Mouse (Mus musculus) limb, embryonic 14.5 days (tissue): Measurements from ENCODE around the gene Btbd11. TPM values are rescaled to one million over a fixed set of nuclear protein-coding genes. Genes with fewer than 3 reads are reported as not detected.

Experiments
- ATAC-seq: fragments of 200-750 bp; cut with Nextera tagmentation; 2 replicates; pipeline ENCODE4 v1.8.0; 2017; ENCODE audit warnings: low read depth, moderate number of reproducible peaks, moderate TSS enrichment; ENCODE audit not compliant: low FRiP score
- DNase-seq: peaks from one replicate; pipeline ENCODE4 v3.0.0-alpha.2; 2015; ENCODE audit warnings: low spot score
- H3K27ac ChIP-seq: fragments of 300-500 bp; sonication (generic); replicated peaks from 2 replicates; pipeline ENCODE4 v1.5.1; 2014; ENCODE audit warnings: low read depth, mild to moderate bottlenecking, low read length, moderate library complexity, mixed read lengths
- H3K27me3 ChIP-seq: fragments of 300-500 bp; sonication (generic); 2 replicates; pipeline ENCODE4 v1.6.1; 2014; ENCODE audit warnings: low read length, mixed read lengths; ENCODE audit not compliant: control insufficient read depth, insufficient read depth
- H3K36me3 ChIP-seq: fragments of 300-500 bp; sonication (generic); 2 replicates; pipeline ENCODE4 v1.6.1; 2014; ENCODE audit warnings: mild to moderate bottlenecking, low read length, moderate library complexity, mixed read lengths; ENCODE audit not compliant: control insufficient read depth, insufficient read depth
- H3K4me1 ChIP-seq: fragments of 300-500 bp; sonication (generic); 2 replicates; pipeline ENCODE4 v1.6.1; 2014; ENCODE audit warnings: antibody characterized with exemption, low read length, mixed read lengths; ENCODE audit not compliant: control insufficient read depth, insufficient read depth
- H3K4me2 ChIP-seq: fragments of 300-500 bp; sonication (generic); replicated peaks from 2 replicates; pipeline ENCODE4 v1.6.1; 2014; ENCODE audit warnings: low read depth, mild to moderate bottlenecking, low read length, moderate library complexity; ENCODE audit not compliant: severe bottlenecking
- H3K4me3 ChIP-seq: fragments of 300-500 bp; sonication (generic); replicated peaks from 2 replicates; pipeline ENCODE4 v1.5.1; 2014; ENCODE audit warnings: low read length
- H3K9ac ChIP-seq: fragments of 300-500 bp; sonication (generic); 2 replicates; pipeline ENCODE4 v1.6.1; 2014; ENCODE audit warnings: mild to moderate bottlenecking, low read depth, low read length, moderate library complexity; ENCODE audit not compliant: severe bottlenecking
- H3K9me3 ChIP-seq: fragments of 300-500 bp; sonication (generic); 2 replicates; pipeline ENCODE4 v1.6.1; 2016; ENCODE audit warnings: low read length; ENCODE audit not compliant: control insufficient read depth
- POLR2A ChIP-seq: fragments of 200-500 bp; IDR thresholded peaks from 2 replicates; pipeline ENCODE4 v1.8.0; 2012; ENCODE audit warnings: inconsistent platforms, mild to moderate bottlenecking, moderate library complexity, borderline replicate concordance; ENCODE audit not compliant: insufficient read depth, insufficient read length; ENCODE audit errors: extremely low read depth
- WGBS: fragments of 180-500 bp; shearing (Covaris S2); extraction: QIAGEN DNeasy Blood & Tissue Kit; methylation state at CpG from one replicate; pipeline ENCODE4 v1.1.7; 2014; 5-methylcytosine and 5-hydroxymethylcytosine counted together
- polyA plus RNA-seq, 2 experiments: library from polyadenylated mRNA; depleted of rRNA in 1 of 2; stranded (reverse) in 1 of 2; unstranded in 1 of 2; fragments of >200 nt; fragmentation: Nextera tagmentation in 1 of 2; extraction: Ambion mirVana in 1 of 2; gene quantifications; 2 replicates each; pipeline versions ENCODE4 v1.2.1 to v1.2.3; 2012 to 2014

The Btbd11 gene
- polyA plus RNA-seq, 2 experiments = 10.2 to 11.6 TPM

DNA sequence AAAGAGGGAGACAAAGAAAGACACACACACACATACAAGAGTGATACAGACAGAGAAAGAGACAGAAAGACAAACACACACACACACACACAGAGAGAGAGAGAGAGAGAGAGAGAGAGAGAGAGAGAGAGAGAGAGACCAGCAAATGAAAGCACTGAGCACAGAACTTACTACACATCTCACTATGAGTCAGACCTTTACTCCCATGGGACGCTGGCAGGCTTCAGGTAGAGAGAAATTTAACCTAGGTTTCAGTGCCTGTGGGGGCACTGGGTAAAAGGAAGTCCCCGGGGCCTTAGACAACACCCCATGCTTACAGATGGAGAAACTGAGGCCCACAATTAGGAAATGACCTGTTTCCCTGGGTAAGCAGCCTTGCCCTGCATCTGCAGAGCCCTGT is 61.3 kb downstream of the Btbd11 start:
- DNase-seq = no peak
- 79% methylated on average over 2 of the region's 2 CpGs for WGBS
- Histone ChIP-seq H3K4me1 (no peaks in the 10 kb centered on the region), H3K9me3 (no peaks in the 10 kb centered on the region), H3K4me3 (no peak overlapping the region), H3K4me2 (no peak overlapping the region), H3K36me3 (no peaks in the 10 kb centered on the region), H3K27ac (no peak overlapping the region), H3K9ac (no peak overlapping the region), H3K27me3 (no peaks in the 10 kb centered on the region)
- no peak for ATAC-seq
- TF ChIP-seq POLR2A = no peak

DNA sequence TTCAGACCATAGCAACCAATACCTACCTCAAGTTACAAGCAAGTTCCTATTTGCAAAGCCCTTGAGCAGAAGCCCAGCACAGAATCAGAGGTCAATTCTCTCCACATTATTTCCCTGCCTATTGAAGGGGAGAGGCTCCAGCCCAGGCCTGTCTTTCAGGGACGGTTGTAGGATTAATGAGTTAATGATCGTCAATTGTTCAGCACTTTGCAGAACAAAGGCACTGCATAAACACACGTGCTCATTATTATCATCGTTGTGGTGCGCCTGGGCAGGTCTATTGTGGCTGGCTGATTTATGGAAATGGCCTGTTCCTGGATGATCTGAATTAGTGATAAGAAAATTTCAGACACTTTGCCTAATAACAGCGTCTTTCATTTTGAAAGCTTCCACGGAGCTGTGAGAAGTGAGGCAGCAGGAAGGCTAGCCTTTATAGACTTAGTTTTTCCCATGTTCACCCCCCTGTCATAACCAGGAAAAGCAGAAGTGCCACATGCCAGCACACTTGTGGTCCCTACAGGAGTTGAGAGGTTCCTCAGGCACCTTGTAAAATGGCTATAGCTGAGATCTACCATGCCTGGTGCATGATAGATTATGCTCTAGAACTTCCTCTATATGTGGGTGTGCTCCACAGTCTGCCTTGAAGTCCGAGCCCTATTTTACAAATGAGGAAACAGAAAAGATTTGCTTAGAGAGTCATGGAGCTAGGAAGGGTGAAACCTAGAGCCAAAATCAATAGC is 65.2 kb downstream of the Btbd11 start:
- H3K36me3 ChIP-seq = no peaks in the 10 kb centered on the region
- no peak overlapping the region for H3K27ac ChIP-seq
- H3K27me3 ChIP-seq = no peaks in the 10 kb centered on the region
- H3K4me3 ChIP-seq = no peak overlapping the region
- H3K9me3 ChIP-seq = no peaks in the 10 kb centered on the region
- WGBS = 35% methylated on average over 8 of the region's 8 CpGs
- H3K9ac ChIP-seq = no peak overlapping the region
- H3K4me1 ChIP-seq = peaks cover 5% of the 10 kb centered on the region; the same call in 1 of the 2 replicates
- DNase-seq = no peak
- no peak overlapping the region for H3K4me2 ChIP-seq
- no peak for TF ChIP-seq POLR2A
- ATAC-seq = no peak

DNA sequence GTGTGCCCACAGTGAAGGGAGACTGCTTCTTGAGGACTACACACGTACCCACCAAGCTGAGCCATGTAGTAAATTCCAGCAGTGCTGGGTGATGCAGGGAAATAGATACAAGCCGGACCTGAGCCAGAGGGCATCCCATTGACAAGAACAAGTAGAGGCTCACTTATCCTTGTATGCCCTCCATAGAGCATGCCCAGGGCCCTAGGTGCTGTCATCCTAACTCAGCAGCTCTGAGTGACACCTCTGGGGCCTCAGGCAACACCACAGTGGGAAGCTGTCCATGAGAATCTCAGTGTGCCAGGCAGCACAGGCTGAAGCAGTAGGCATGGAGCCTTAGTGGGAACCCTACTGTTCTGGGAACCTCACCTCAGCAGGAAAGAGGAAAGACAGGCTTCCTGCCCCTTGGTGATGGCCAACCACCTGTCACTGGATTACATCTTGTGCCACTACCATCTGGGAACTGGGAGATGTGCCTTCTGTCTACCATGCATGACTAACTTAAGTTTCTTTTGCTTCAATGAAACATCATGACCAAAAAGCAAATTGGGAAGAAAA is 66.7 kb downstream of the Btbd11 start:
- ATAC-seq = no peak

DNA sequence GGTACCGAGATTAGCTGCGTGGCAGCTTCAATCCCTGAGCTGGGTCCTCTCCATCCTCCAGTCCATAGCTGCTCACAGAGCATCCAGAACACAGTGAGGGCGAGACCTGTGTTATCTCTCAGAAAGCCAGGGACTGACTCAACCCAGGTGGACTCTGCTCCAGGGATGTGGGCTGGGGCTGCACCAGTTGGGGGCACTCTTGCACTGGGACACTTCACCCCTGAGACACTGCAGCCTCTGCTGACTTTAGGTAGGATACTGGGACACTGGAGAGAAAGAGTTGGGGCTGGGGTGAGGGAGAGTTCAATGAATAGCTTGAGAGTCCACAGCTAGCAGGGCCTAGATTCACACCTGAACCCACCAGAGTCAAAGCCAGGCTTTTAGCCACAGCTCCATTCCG is 69.4 kb downstream of the Btbd11 start:
- no peaks in the 10 kb centered on the region for H3K27me3 ChIP-seq
- DNase-seq = no peak
- no peak overlapping the region for H3K9ac ChIP-seq
- 53% methylated on average over 4 of the region's 4 CpGs for WGBS
- H3K4me3 ChIP-seq = no peak overlapping the region
- no peaks in the 10 kb centered on the region for H3K36me3 ChIP-seq
- no peaks in the 10 kb centered on the region for H3K9me3 ChIP-seq
- peaks cover 18% of the 10 kb centered on the region for H3K4me1 ChIP-seq
- no peak for TF ChIP-seq POLR2A
- no peak for ATAC-seq
- H3K4me2 ChIP-seq = no peak overlapping the region
- no peak overlapping the region for H3K27ac ChIP-seq

More for the DNA sequence above, 66.7 kb downstream of the Btbd11 start:
- peaks cover 9% of the 10 kb centered on the region for H3K4me1 ChIP-seq
- no peak for TF ChIP-seq POLR2A
- DNase-seq = no peak
- H3K27me3 ChIP-seq = no peaks in the 10 kb centered on the region
- H3K9me3 ChIP-seq = no peaks in the 10 kb centered on the region
- no peaks in the 10 kb centered on the region for H3K36me3 ChIP-seq
- H3K27ac ChIP-seq = no peak overlapping the region
- 85% methylated on average over 2 of the region's 2 CpGs for WGBS
- no peak overlapping the region for H3K4me2 ChIP-seq
- no peak overlapping the region for H3K4me3 ChIP-seq
- H3K9ac ChIP-seq = no peak overlapping the region

DNA sequence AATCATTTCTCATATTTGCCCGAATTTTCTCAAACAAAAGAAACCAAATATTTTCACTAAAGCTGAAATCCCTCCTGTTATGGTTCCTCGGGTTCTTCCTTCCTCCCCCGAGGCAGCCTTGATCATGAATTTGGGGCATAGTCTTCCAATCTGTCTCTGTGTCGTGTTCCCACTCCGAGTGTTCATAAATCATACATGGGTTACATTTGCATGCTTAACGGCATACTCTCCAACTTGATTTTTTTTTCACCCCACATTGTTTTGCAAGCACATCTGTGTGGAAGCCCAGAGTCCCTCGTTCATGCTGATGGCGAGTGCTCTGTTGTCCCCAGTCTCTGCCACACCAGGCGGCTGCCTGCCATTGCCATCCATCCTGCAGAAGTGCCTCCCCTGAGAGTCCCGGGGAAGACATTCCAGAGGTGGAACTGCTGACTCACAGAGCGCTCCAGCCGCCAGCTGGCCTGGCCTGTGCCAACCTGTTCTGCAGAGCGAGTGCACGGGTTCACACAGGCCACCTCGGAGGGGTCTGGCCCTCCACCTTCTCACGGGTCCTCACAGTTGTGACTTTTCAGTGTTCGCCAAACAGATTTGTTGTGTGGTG is 72.2 kb downstream of the Btbd11 start:
- Histone ChIP-seq H3K36me3 (no peaks in the 10 kb centered on the region), H3K9me3 (no peaks in the 10 kb centered on the region), H3K27ac (no peak overlapping the region), H3K9ac (no peak overlapping the region), H3K4me1 (peaks cover 21% of the 10 kb centered on the region), H3K4me2 (peak overlapping the region; percentile 26; the same call in 1 of the 2 replicates), H3K27me3 (no peaks in the 10 kb centered on the region), H3K4me3 (no peak overlapping the region)
- WGBS = 30% methylated on average over 17 of the region's 17 CpGs
- DNase-seq = peak; percentile 65
- TF ChIP-seq POLR2A = no peak
- ATAC-seq = peak; percentile 74
